Mouse (Mus musculus): Measurements from ENCODE around the gene Adamts20.

DNA sequence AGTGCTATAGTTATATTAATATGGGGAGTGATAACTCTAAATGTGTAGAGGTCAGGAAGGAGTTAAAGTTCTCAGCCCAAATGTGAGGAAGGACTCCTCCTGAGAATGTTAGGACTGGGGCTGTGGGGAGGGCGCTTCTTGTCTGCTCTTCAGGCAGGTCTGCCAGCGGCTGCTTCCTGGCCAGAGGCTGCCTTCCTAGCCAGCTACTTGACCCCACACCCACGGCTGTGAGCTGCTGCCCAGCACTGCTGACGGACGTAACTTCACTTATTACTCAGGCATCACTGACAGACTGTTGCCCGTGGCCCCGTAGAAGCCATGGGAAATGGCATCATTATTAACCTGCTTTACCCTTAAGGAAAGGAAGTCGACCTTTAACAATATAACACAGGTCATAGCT, 242.1 kb downstream of the Adamts20 start:
- TF ChIP-seq CTCF (conservative IDR thresholded peaks at IDR 0.05; ENCODE audit: low read length) (no peak), NANOG (IDR thresholded peaks at IDR 0.05; ENCODE audit: borderline replicate concordance, low read length) (no peak)

Data from E14TG2a.4 (cell line).